18 mouse cellular contexts compared by ENCODE assay signal in the genomic region with DNA sequence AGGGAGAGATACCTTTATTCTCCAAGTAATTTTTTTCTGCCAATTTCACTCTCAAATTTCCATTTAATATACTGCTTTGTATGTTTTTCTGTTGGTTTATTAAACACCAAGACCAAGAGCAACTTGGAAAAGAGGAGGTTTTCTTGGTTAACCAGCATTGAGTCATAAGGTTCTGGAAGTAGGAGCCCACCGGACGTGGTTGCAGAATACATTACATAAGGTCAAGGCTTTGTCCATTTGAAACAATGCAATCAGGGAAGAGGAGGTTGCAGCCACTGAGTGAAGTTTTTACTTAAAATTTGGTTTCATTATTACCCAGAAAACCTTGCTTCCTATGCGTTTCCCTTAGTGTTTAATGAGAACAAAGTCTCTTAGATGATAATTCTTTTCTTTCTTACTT.
A peak's percentile ranks its signal among the peaks of the same experiment; 100 is the strongest.
DNase-seq lines count a peak whose midpoint lies in the region; ATAC-seq lines count a peak whose summit lies in the region.
"Had no signal": no experiment of that assay in that cellular context is flagged by ENCODE, and none has a peak within 500 bp of the region (broad histone marks: within the 10 kb centered on the region; RNA-seq: fewer than 3 reads in every experiment).

No protein-coding gene starts in this region.

- ATAC-seq in megakaryocyte, adult 5-6 weeks (ENCODE audit: poor library complexity, severe bottlenecking), result peak; percentile 53
- ATAC-seq: forebrain, embryonic 14.5 days; forebrain, embryonic 16.5 days had no signal

- DNase-seq in 3T3-L1 (ENCODE audit: low read depth, low spot score) (peak; percentile 31), 416B (ENCODE audit: low read depth) (peak; percentile 93)
- no peak for DNase-seq in thymus, postnatal 4 days
- DNase-seq in testis, postnatal 10 days (ENCODE audit: low spot score), result no peak
- no peak for DNase-seq in right cerebral cortex, adult 2 months (ENCODE audit: low spot score in 2 of 2)
- DNase-seq: adrenal gland, adult 2 months; adrenal gland, postnatal 10 days; adrenal gland, postnatal 25 days; cerebellum, adult 11 months; cerebellum, adult 18-20 months; cerebellum, adult 8-10 months; cerebellum, adult 9-11 months; cerebellum, postnatal 14 days; cerebellum, postnatal 36 days; embryo, embryonic 11 days had no signal

Comparison
In these comparisons a context has a peak if more than half of its experiments do, and no peak if none do; other contexts are left out.
1. DNase-seq: peak in 3T3-L1 (single experiment) and 416B (single experiment); none in thymus, postnatal 4 days (single experiment), testis, postnatal 10 days (single experiment) and right cerebral cortex, adult 2 months (0 of 2).